Comparison of ENCODE assay signal across 9 mouse cellular contexts in the genomic region with DNA sequence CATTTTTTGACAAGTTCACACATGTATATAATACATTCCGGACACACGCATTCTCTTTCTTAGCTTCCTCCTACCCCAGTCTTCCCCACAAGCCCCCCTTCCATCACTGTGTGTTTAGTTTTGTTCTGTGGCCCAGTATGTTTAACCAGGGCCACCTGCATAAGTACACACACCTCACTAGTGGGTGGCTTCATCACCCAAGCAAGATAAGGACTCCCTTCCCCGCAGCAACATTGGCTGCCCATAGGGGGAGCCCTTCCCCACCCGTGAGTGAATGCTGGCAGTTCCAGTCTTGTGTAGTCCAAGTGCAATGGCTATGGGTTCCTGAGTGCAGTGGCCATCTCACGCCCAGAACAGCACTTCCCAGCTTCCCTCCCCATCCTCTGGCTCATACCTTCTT. TPM values are rescaled to one million over a fixed set of nuclear protein-coding genes. Genes with fewer than 3 reads are reported as not detected.
A peak's percentile ranks its signal among the peaks of the same experiment; 100 is the strongest.
DNase-seq lines count a peak whose midpoint lies in the region; ATAC-seq and TF ChIP-seq lines count a peak whose summit lies in the region.
"Had no signal": no experiment of that assay in that cellular context is flagged by ENCODE, and none has a peak within 500 bp of the region (broad histone marks: within the 10 kb centered on the region; RNA-seq: fewer than 3 reads in every experiment).

No protein-coding gene starts in this region.

- H3K79me2 ChIP-seq in MEL (ENCODE audit: control insufficient read depth, insufficient read depth, low read length, poor library complexity), result no peaks in the 10 kb centered on the region

- 44% methylated on average over 5 of the region's 5 CpGs for WGBS in liver, embryonic 15.5 days (ENCODE audit: insufficient replicate concordance)

- TF ChIP-seq EP300 in MEL (IDR thresholded peaks at IDR 0.05; ENCODE audit: low read depth in 1 of 2, low read length in 2 of 2), result no peak

- no peak overlapping the region for H3K4me3 ChIP-seq in layer of hippocampus, adult 2 months
- H3K4me3 ChIP-seq in MEL (ENCODE audit: control insufficient read depth in 1 of 2, insufficient read depth in 1 of 2, low read depth in 2 of 2, low read length in 2 of 2), result peak overlapping the region in 1 of 2 experiments; percentile 64; a peak in 1 of 4 replicates
- no peak overlapping the region for H3K4me3 ChIP-seq in liver, embryonic 15.5 days (replicated peaks)

- H3K27ac ChIP-seq in layer of hippocampus, adult 2 months, result no peak overlapping the region
- no peak overlapping the region for H3K27ac ChIP-seq in MEL (ENCODE audit: control insufficient read depth, low read depth, low read length)
- H3K27ac ChIP-seq in liver, embryonic 15.5 days (replicated peaks), result no peak overlapping the region

- TF ChIP-seq RAD21 in MEL (IDR thresholded peaks at IDR 0.05; ENCODE audit: low read depth, low read length), result no peak

- H3K4me1 ChIP-seq in MEL (ENCODE audit: control insufficient read depth in 1 of 2, insufficient read depth in 2 of 2, low read length in 2 of 2), result peaks cover 0 to 2% of the 10 kb centered on the region in 2 experiments; a peak in 2 of 4 replicates
- H3K4me1 ChIP-seq in liver, embryonic 15.5 days (replicated peaks), result peaks cover 5% of the 10 kb centered on the region

- no peak overlapping the region for H3K9ac ChIP-seq in MEL (ENCODE audit: control insufficient read depth, low read depth, low read length, poor library complexity, severe bottlenecking)
- no peak overlapping the region for H3K9ac ChIP-seq in liver, embryonic 15.5 days

- no peaks in the 10 kb centered on the region for H3K9me3 ChIP-seq in MEL (replicated peaks; ENCODE audit: insufficient read depth, low read length)
- H3K9me3 ChIP-seq in liver, embryonic 15.5 days (replicated peaks), result no peaks in the 10 kb centered on the region

- peaks cover 0 to 16% of the 10 kb centered on the region in 2 experiments for H3K27me3 ChIP-seq in MEL (ENCODE audit: control insufficient read depth in 1 of 2, insufficient read depth in 2 of 2, low read length in 2 of 2)
- H3K27me3 ChIP-seq in liver, embryonic 15.5 days, result peaks cover 12% of the 10 kb centered on the region; the same call in 1 of the 2 replicates

- peak overlapping the region; percentile 19; the same call in 1 of the 2 replicates for H3K4me2 ChIP-seq in liver, embryonic 15.5 days

- TF ChIP-seq POLR2A in MEL (IDR thresholded peaks at IDR 0.05; ENCODE audit: control insufficient read depth in 1 of 2, insufficient read depth in 1 of 2, low read depth in 1 of 2, low read length in 2 of 2, poor library complexity in 1 of 2), result no peak

- peak; percentile 72 for TF ChIP-seq CTCF in layer of hippocampus, adult 2 months (conservative IDR thresholded peaks at IDR 0.05)
- TF ChIP-seq CTCF in MEL (IDR thresholded peaks at IDR 0.05 in 2 of 3, conservative IDR thresholded peaks at IDR 0.05 in 1 of 3; ENCODE audit: control insufficient read depth in 1 of 3, insufficient read depth in 1 of 3, low read depth in 2 of 3, low read length in 3 of 3, poor library complexity in 1 of 3, severe bottlenecking in 1 of 3), result peak; percentile 8 to 32 (median 29); a peak in 4 of 6 replicates

- H3K36me3 ChIP-seq in MEL (ENCODE audit: control insufficient read depth in 1 of 2, insufficient read depth in 2 of 2, low read length in 2 of 2), result no peaks in the 10 kb centered on the region
- no peaks in the 10 kb centered on the region for H3K36me3 ChIP-seq in liver, embryonic 15.5 days (replicated peaks)

- peak in 1 of 2 experiments; percentile 52 for DNase-seq in layer of hippocampus, adult 2 months (ENCODE audit: low spot score in 2 of 2)
- DNase-seq in layer of hippocampus, postnatal 36 days, result no peak
- DNase-seq in MEL (ENCODE audit: low read depth, low spot score), result peak; percentile 24
- DNase-seq in cerebellum, postnatal 14 days, result peak; percentile 59 to 75
- peak; percentile 18 for DNase-seq in right cerebral cortex, postnatal 25 days
- DNase-seq in urinary bladder, postnatal 10 days (ENCODE audit: low spot score), result no peak

- ATAC-seq in hematopoietic stem cell, adult 5-6 weeks (replicated peaks in 1 of 2; ENCODE audit: insufficient read depth in 1 of 2, low FRiP score in 2 of 2, low TSS enrichment in 1 of 2, low read depth in 1 of 2, poor library complexity in 2 of 2, severe bottlenecking in 2 of 2), result peak; percentile 83 to 91; a peak in 3 of 4 replicates
- no peak for ATAC-seq in liver, embryonic 15.5 days (ENCODE audit: insufficient read depth)

TF ChIP-seq in MEL, 35 proteins besides CTCF, POLR2A, EP300 and RAD21:
- TF ChIP-seq TCF12 (IDR thresholded peaks at IDR 0.05; ENCODE audit: low read depth, low read length), result no peak
- TF ChIP-seq SMC3 (IDR thresholded peaks at IDR 0.05; ENCODE audit: low read depth, low read length), result peak; percentile 18; the same call in 1 of the 2 replicates
- TF ChIP-seq MXI1 (IDR thresholded peaks at IDR 0.05; ENCODE audit: low read depth, low read length), result 0 out of 2 replicates have a peak, but pooled peaks have one; percentile 2

RNA-seq across cellular contexts. Expression of a gene that starts 21.5 kb away (rescaled TPM):
- total RNA-seq in layer of hippocampus, adult 2 months (2021), result 1 to 10 TPM; 2.1 to 2.3 TPM
- 1 to 10 TPM; 1.9 TPM for total RNA-seq in layer of hippocampus, postnatal 36 days (2021)
- total RNA-seq in MEL (2012; rRNA removed), result not detected in 2 replicates
- not detected for polyA plus RNA-seq in MEL (2012; ENCODE audit: insufficient read depth in 1 of 2, insufficient read length in 2 of 2, low read depth in 1 of 2, low replicate concordance in 2 of 2, missing spikeins in 1 of 2)
- total RNA-seq in hematopoietic stem cell, adult 5-6 weeks (2017), result not detected in 2 replicates
- not detected in 2 replicates for polyA plus RNA-seq in liver, embryonic 15.5 days (2015; fragmentation: Nextera tagmentation; extraction: Ambion mirVana)
- total RNA-seq: gastrocnemius, postnatal 36 days had no signal

Comparison
In these comparisons a context has a peak if more than half of its experiments do, and no peak if none do; other contexts are left out.
1. DNase-seq: peak in MEL (single experiment), cerebellum, postnatal 14 days (2 of 2) and right cerebral cortex, postnatal 25 days (single experiment); none in layer of hippocampus, postnatal 36 days (0 of 2) and urinary bladder, postnatal 10 days (single experiment).